Mouse (Mus musculus): ENCODE measurements around the gene Srsf12. TPM values are rescaled to one million over a fixed set of nuclear protein-coding genes. Genes with fewer than 3 reads are reported as not detected.

Srsf12 gene
- polyA plus RNA-seq, 1 experiment, result 1.6 TPM

- peaks cover 5% of the 10 kb centered on the region for H3K4me1 ChIP-seq (ENCODE audit: control insufficient read depth, insufficient read depth, low read length)
- H3K27me3 ChIP-seq (ENCODE audit: control insufficient read depth, insufficient read depth, low read length), result no peaks in the 10 kb centered on the region
- TF ChIP-seq CTCF (IDR thresholded peaks at IDR 0.05; ENCODE audit: control insufficient read depth, insufficient read depth, insufficient replicate concordance, low read depth, low read length), result no peak
- peaks cover 3% of the 10 kb centered on the region for H3K36me3 ChIP-seq (ENCODE audit: control insufficient read depth, insufficient read depth, low read length)
- no peak overlapping the region for H3K4me3 ChIP-seq (ENCODE audit: control insufficient read depth, low read depth, low read length)
- no peak overlapping the region for H3K27ac ChIP-seq (ENCODE audit: control insufficient read depth, insufficient read depth, low read depth, low read length)
Observed at GRCm38 (mm10) chr4:33243016-33243758, 34.4 kb downstream of the Srsf12 start.

GRCm38 (mm10) chr4:33243921-33244320 lies 35.1 kb downstream of the Srsf12 start:
- Histone ChIP-seq H3K27ac (ENCODE audit: control insufficient read depth, insufficient read depth, low read depth, low read length) (no peak overlapping the region), H3K4me3 (ENCODE audit: control insufficient read depth, low read depth, low read length) (no peak overlapping the region), H3K27me3 (ENCODE audit: control insufficient read depth, insufficient read depth, low read length) (no peaks in the 10 kb centered on the region), H3K4me1 (ENCODE audit: control insufficient read depth, insufficient read depth, low read length) (peaks cover 5% of the 10 kb centered on the region), H3K36me3 (ENCODE audit: control insufficient read depth, insufficient read depth, low read length) (peaks cover 3% of the 10 kb centered on the region)
- TF ChIP-seq CTCF (IDR thresholded peaks at IDR 0.05; ENCODE audit: control insufficient read depth, insufficient read depth, insufficient replicate concordance, low read depth, low read length) (no peak), POLR2A (IDR thresholded peaks at IDR 0.05; ENCODE audit: control insufficient read depth, low read depth, low read length) (no peak)

- TF ChIP-seq POLR2A (IDR thresholded peaks at IDR 0.05; ENCODE audit: control insufficient read depth, low read depth, low read length) (no peak), CTCF (IDR thresholded peaks at IDR 0.05; ENCODE audit: control insufficient read depth, insufficient read depth, insufficient replicate concordance, low read depth, low read length) (no peak)
- Histone ChIP-seq H3K27me3 (ENCODE audit: control insufficient read depth, insufficient read depth, low read length) (no peaks in the 10 kb centered on the region), H3K4me3 (ENCODE audit: control insufficient read depth, low read depth, low read length) (no peak overlapping the region)
Observed at GRCm38 (mm10) chr4:33245853-33246395, 37.1 kb downstream of the Srsf12 start.

GRCm38 (mm10) chr4:33247479-33248053 lies 38.8 kb downstream of the Srsf12 start:
- TF ChIP-seq CTCF (IDR thresholded peaks at IDR 0.05; ENCODE audit: control insufficient read depth, insufficient read depth, insufficient replicate concordance, low read depth, low read length) (no peak), POLR2A (IDR thresholded peaks at IDR 0.05; ENCODE audit: control insufficient read depth, low read depth, low read length) (peak; percentile 87)

More at GRCm38 (mm10) chr4:33245853-33246395, 37.1 kb downstream of the Srsf12 start:
- H3K36me3 ChIP-seq (ENCODE audit: control insufficient read depth, insufficient read depth, low read length), result peaks cover 3% of the 10 kb centered on the region
- no peak overlapping the region; the same call in 1 of the 2 replicates for H3K27ac ChIP-seq (ENCODE audit: control insufficient read depth, insufficient read depth, low read depth, low read length)
- peaks cover 5% of the 10 kb centered on the region for H3K4me1 ChIP-seq (ENCODE audit: control insufficient read depth, insufficient read depth, low read length)

GRCm38 (mm10) chr4:33248062-33248889 lies 39.5 kb downstream of the Srsf12 start:
- TF ChIP-seq POLR2A (IDR thresholded peaks at IDR 0.05; ENCODE audit: control insufficient read depth, low read depth, low read length) (peak; percentile 94), CTCF (IDR thresholded peaks at IDR 0.05; ENCODE audit: control insufficient read depth, insufficient read depth, insufficient replicate concordance, low read depth, low read length) (no peak)
- peaks cover 5% of the 10 kb centered on the region for H3K4me1 ChIP-seq (ENCODE audit: control insufficient read depth, insufficient read depth, low read length)

More at GRCm38 (mm10) chr4:33247479-33248053, 38.8 kb downstream of the Srsf12 start:
- no peaks in the 10 kb centered on the region for H3K27me3 ChIP-seq (ENCODE audit: control insufficient read depth, insufficient read depth, low read length)
- peak overlapping the region; percentile 96 for H3K27ac ChIP-seq (ENCODE audit: control insufficient read depth, insufficient read depth, low read depth, low read length)
- peaks cover 5% of the 10 kb centered on the region for H3K4me1 ChIP-seq (ENCODE audit: control insufficient read depth, insufficient read depth, low read length)
- peak overlapping the region; percentile 91 for H3K4me3 ChIP-seq (ENCODE audit: control insufficient read depth, low read depth, low read length)
- peaks cover 3% of the 10 kb centered on the region for H3K36me3 ChIP-seq (ENCODE audit: control insufficient read depth, insufficient read depth, low read length)

GRCm38 (mm10) chr4:33248915-33249314 lies 40.1 kb downstream of the Srsf12 start:
- Histone ChIP-seq H3K4me3 (ENCODE audit: control insufficient read depth, low read depth, low read length) (peak overlapping the region; percentile 91), H3K27ac (ENCODE audit: control insufficient read depth, insufficient read depth, low read depth, low read length) (peak overlapping the region; percentile 87), H3K4me1 (ENCODE audit: control insufficient read depth, insufficient read depth, low read length) (peaks cover 5% of the 10 kb centered on the region), H3K36me3 (ENCODE audit: control insufficient read depth, insufficient read depth, low read length) (peaks cover 3% of the 10 kb centered on the region), H3K27me3 (ENCODE audit: control insufficient read depth, insufficient read depth, low read length) (no peaks in the 10 kb centered on the region)
- TF ChIP-seq POLR2A (IDR thresholded peaks at IDR 0.05; ENCODE audit: control insufficient read depth, low read depth, low read length) (no peak), CTCF (IDR thresholded peaks at IDR 0.05; ENCODE audit: control insufficient read depth, insufficient read depth, insufficient replicate concordance, low read depth, low read length) (no peak)

More at GRCm38 (mm10) chr4:33248062-33248889, 39.5 kb downstream of the Srsf12 start:
- H3K27me3 ChIP-seq (ENCODE audit: control insufficient read depth, insufficient read depth, low read length), result no peaks in the 10 kb centered on the region
- peak overlapping the region; percentile 95 for H3K27ac ChIP-seq (ENCODE audit: control insufficient read depth, insufficient read depth, low read depth, low read length)
- H3K36me3 ChIP-seq (ENCODE audit: control insufficient read depth, insufficient read depth, low read length), result peaks cover 3% of the 10 kb centered on the region
- H3K4me3 ChIP-seq (ENCODE audit: control insufficient read depth, low read depth, low read length), result peak overlapping the region; percentile 91
